ENCODE assay signal across 25 mouse cellular contexts in the genomic region with DNA sequence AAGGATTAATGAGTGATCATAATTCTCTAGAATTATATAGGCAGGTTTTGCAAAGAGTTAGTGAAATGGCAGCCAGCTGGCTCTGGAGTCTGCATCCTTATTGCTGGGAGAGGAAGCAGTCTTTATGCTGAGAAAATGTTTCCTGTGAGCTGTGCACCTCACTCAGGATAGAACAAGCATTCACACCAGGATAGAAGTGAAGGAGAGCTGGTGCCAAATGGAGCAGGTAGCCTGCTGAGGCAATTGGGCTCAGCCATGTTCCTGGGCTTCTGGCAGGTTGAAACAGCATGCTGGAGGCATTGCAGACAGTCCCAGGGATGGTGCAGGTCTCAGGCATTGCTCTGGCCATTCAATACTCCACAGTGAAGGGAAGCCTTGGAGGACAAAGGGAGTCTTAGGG. TPM values are rescaled to one million over a fixed set of nuclear protein-coding genes. Genes with fewer than 3 reads are reported as not detected.
DNase-seq lines count a peak whose midpoint lies in the region; ATAC-seq and TF ChIP-seq lines count a peak whose summit lies in the region.
"Had no signal": no experiment of that assay in that cellular context is flagged by ENCODE, and none has a peak within 500 bp of the region (broad histone marks: within the 10 kb centered on the region; RNA-seq: fewer than 3 reads in every experiment).

No protein-coding gene starts in this region.

- peak; percentile 88 for ATAC-seq in cerebellum, adult (ENCODE audit: insufficient number of reproducible peaks, low FRiP score, low TSS enrichment)
- ATAC-seq: activated CD4-positive, CD25-positive, alpha-beta regulatory T cell, adult 4 months; midbrain, embryonic 13.5 days had no signal

- DNase-seq in cerebellum, postnatal 4 days (ENCODE audit: low spot score in 2 of 2), result no peak
- no peak for DNase-seq in layer of hippocampus, adult 2 months (ENCODE audit: low spot score in 2 of 2)
- DNase-seq in layer of hippocampus, postnatal 36 days, result no peak
- peak; percentile 87 for DNase-seq in cerebellum, adult 9-10 months
- DNase-seq in testis, postnatal 10 days (ENCODE audit: low spot score), result no peak
- DNase-seq in kidney, postnatal 25 days, result no peak
- DNase-seq: adrenal gland, adult 8-10 months; kidney, adult 8-10 months; kidney, postnatal 14 days; left cerebral cortex, postnatal 4 days; lung, postnatal 36 days; thymus, postnatal 25 days had no signal

- no peak overlapping the region for H3K4me3 ChIP-seq in layer of hippocampus, adult 2 months
- H3K4me3 ChIP-seq: embryonic facial prominence, embryonic 12.5 days; erythroblast, embryonic 14.5 days; heart, embryonic 10.5 days; hindbrain, embryonic 15.5 days; limb, embryonic 15.5 days; liver, embryonic 15.5 days; lung, embryonic 15.5 days; megakaryocyte, embryonic 14.5 days; midbrain, embryonic 13.5 days; neural tube, embryonic 12.5 days had no signal

- H3K27ac ChIP-seq in layer of hippocampus, adult 2 months, result peak overlapping the region; percentile 23; the same call in 1 of the 2 replicates
- H3K27ac ChIP-seq: embryonic facial prominence, embryonic 12.5 days; heart, embryonic 10.5 days; hindbrain, embryonic 15.5 days; limb, embryonic 15.5 days; liver, embryonic 15.5 days; lung, embryonic 15.5 days; midbrain, embryonic 13.5 days; neural tube, embryonic 12.5 days had no signal

- no peak for TF ChIP-seq CTCF in layer of hippocampus, adult 2 months (conservative IDR thresholded peaks at IDR 0.05)

RNA-seq across cellular contexts. Expression of a gene that starts 47.8 kb away (rescaled TPM):
- total RNA-seq in layer of hippocampus, adult 2 months (2021), result 100 to 1,000 TPM; 280 to 289 TPM
- 100 to 1,000 TPM; 281 to 298 TPM for total RNA-seq in layer of hippocampus, postnatal 36 days (2021)
- total RNA-seq: hematopoietic stem cell, adult 5-6 weeks had no signal
